Mouse (Mus musculus): ENCODE measurements around the gene Fgfr2.

- no peak for TF ChIP-seq POLR2A (IDR thresholded peaks at IDR 0.05; ENCODE audit: low read depth, low read length)
- TF ChIP-seq CTCF (conservative IDR thresholded peaks at IDR 0.05; ENCODE audit: insufficient read depth, insufficient read length, low read depth, low read length): no peak
Observed at GRCm38 (mm10) chr7:133102578-133102977, 20.6 kb downstream of the Fgfr2 start.

Measured in kidney, adult 2 months (tissue).